Mouse (Mus musculus) heart, adult 2 months (tissue): Measurements from ENCODE around the gene Mybph.

ENCODE experiments used
- CTCF ChIP-seq: fragments of 200-600 bp; IDR thresholded peaks from 2 replicates; pipeline ENCODE4 v1.8.1; 2022; ENCODE audit warnings: antibody characterized with exemption, mild to moderate bottlenecking, moderate library complexity
- EP300 ChIP-seq: fragments of 200-500 bp; IDR thresholded peaks from 2 replicates; pipeline ENCODE4 v1.6.1; 2011; ENCODE audit warnings: low read depth, low read length, control low read depth; ENCODE audit not compliant: insufficient read depth
- POLR2A ChIP-seq: fragments of 200-500 bp; IDR thresholded peaks from 2 replicates; pipeline ENCODE4 v1.6.1; 2011; ENCODE audit warnings: mild to moderate bottlenecking, low read depth, low read length, control low read depth; ENCODE audit not compliant: insufficient read depth

GRCm38 (mm10) chr1:134200481-134200880, 7.2 kb downstream of the Mybph start:
- TF ChIP-seq POLR2A, result no peak
- TF ChIP-seq EP300, result no peak
- no peak for TF ChIP-seq CTCF
